Mouse (Mus musculus) kidney, adult 2 months (tissue): Measurements from ENCODE around the gene Cxcr1. TPM values are rescaled to one million over a fixed set of nuclear protein-coding genes. Genes with fewer than 3 reads are reported as not detected.
A peak's percentile ranks its signal among the peaks of the same experiment; 100 is the strongest.

ENCODE experiments used
- DNase-seq: peaks from one replicate; pipeline ENCODE4 v3.0.0; 2021
- H3K27ac ChIP-seq: fragments of 200-500 bp; 2 replicates; pipeline ENCODE4 v1.5.1; 2012; ENCODE audit warnings: low read depth, low read length, control low read depth, inconsistent platforms; ENCODE audit not compliant: insufficient read depth
- H3K27me3 ChIP-seq: fragments of 200-500 bp; replicated peaks from 2 replicates; pipeline ENCODE4 v1.6.1; 2012; ENCODE audit warnings: mild to moderate bottlenecking, moderate library complexity, low read length, inconsistent platforms; ENCODE audit not compliant: control insufficient read depth, insufficient read depth
- H3K36me3 ChIP-seq: fragments of 200-500 bp; 2 replicates; pipeline ENCODE4 v1.6.1; 2012; ENCODE audit warnings: mild to moderate bottlenecking, moderate library complexity, low read length, inconsistent platforms; ENCODE audit not compliant: control insufficient read depth, insufficient read depth
- H3K4me1 ChIP-seq: fragments of 200-500 bp; 2 replicates; pipeline ENCODE4 v1.6.1; 2011; ENCODE audit warnings: low read length; ENCODE audit not compliant: control insufficient read depth, insufficient read depth
- H3K4me3 ChIP-seq: fragments of 200-500 bp; 2 replicates; pipeline ENCODE4 v1.5.1; 2011; ENCODE audit warnings: mild to moderate bottlenecking, low read depth, low read length, control low read depth; ENCODE audit not compliant: insufficient read depth
- CTCF ChIP-seq: fragments of 200-500 bp; conservative IDR thresholded peaks from 2 replicates; pipeline ENCODE4 v1.5.1; 2011; ENCODE audit warnings: low read depth, mild to moderate bottlenecking, control low read depth, low read length, moderate library complexity, mixed read lengths; ENCODE audit not compliant: insufficient read depth, insufficient read length
- POLR2A ChIP-seq: fragments of 200-500 bp; IDR thresholded peaks from one replicate; pipeline ENCODE4 v1.6.1; 2011; ENCODE audit warnings: low read depth, low read length, control low read depth
- WGBS: fragments of 180-500 bp; shearing (Covaris S2); methylation state at CpG from one replicate; pipeline ENCODE4 v1.1.7; 2018; 5-methylcytosine and 5-hydroxymethylcytosine counted together
- polyA plus RNA-seq: library from polyadenylated mRNA; depleted of rRNA; stranded (reverse); fragments of >200 nt; gene quantifications from 2 replicates; pipeline ENCODE4 v1.2.3, GENCODE M21; 2012

The Cxcr1 gene
- polyA plus RNA-seq, 1 experiment = not detected

DNA sequence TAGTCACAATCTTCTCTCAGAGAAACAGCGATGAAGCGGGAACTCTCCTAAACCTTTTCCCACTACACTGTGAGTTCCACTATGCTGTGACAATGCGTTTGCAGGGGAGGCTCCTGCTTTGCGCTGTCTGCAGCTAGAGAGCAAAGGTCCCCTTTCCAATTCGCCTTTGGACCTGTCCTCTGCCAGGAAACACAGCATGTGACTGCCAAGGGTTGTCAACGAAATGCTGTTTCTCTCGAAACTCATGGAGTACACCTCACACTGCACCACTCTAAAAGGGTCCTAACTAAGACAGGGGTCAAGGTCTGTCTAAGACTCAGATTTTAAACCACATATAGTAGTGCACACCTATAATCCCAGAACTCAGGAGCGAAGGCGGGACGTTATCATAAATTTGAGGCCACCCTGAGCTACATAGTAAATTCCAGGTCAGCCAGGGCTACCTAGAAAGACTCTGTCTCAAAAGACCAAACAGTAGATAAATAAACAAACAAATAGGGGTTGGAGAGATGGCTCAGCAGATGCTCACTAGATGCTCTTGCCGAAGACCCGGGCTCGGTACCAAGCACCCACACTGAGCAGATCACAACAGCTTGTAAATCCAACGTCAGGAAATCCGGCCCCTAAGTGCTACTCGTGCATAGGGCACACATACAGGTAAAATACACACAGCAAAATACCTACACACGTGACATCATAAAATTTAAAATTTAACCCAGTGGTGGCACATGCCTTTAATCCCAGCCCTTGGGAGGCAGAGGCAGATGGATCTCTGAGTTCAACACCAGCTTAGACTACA, 2.4 kb upstream of the Cxcr1 start:
- no peak for TF ChIP-seq POLR2A
- no peak for TF ChIP-seq CTCF
- Histone ChIP-seq H3K27ac (peak overlapping the region; percentile 73), H3K36me3 (no peaks in the 10 kb centered on the region), H3K27me3 (no peaks in the 10 kb centered on the region), H3K4me3 (no peak overlapping the region), H3K4me1 (peaks cover 5% of the 10 kb centered on the region; the same call in 1 of the 2 replicates)
- peak; percentile 89 for DNase-seq
- WGBS = 58% methylated on average over 17 of the region's 17 CpGs

DNA sequence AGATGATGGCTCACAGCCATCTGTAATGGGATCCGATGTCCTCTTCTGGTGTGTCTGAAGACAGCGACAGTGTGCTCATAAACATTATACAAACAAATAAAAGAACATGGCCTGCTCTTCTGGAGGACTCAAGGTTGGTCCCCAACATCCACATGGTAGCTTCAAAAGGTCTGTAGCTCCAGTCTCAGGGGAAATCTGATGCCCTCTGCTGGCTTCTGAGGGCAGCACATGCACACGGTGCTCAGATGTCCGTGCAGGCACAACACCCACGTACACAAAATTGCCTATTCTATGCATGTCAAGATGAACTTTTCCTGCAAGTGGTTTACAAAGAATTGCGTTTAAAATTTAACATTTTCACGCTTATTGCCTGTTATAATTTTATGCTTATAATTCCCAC, 1.5 kb upstream of the Cxcr1 start:
- TF ChIP-seq POLR2A = no peak
- TF ChIP-seq CTCF = peak; percentile 83

DNA sequence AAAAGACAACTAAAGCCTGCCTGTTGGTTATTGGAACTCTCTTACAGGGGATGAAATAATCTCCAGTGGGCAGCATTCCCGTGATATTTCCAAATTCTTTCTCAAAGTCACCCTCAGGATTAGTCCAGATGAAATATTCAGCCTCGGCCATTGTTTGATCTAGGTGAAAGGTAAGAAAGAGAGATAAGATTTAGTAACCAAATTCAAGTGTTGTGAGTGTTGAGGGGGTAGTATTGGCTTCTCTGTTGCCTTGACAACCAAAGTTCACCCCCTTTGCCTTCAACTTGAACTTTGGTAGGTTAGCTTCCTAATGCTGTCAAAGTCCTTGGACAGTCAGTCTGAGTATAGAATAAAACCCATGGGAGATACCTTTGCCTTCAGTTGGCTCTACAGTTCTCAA, 1.7 kb downstream of the Cxcr1 start:
- whole genome bisulfite sequencing = 78% methylated on average over 2 of the region's 2 CpGs
- Histone ChIP-seq H3K27ac (no peak overlapping the region), H3K27me3 (no peaks in the 10 kb centered on the region), H3K4me1 (peaks cover 3% of the 10 kb centered on the region; the same call in 1 of the 2 replicates), H3K36me3 (no peaks in the 10 kb centered on the region), H3K4me3 (no peak overlapping the region)
- no peak for DNase-seq
- no peak for TF ChIP-seq CTCF
- no peak for TF ChIP-seq POLR2A

More for the DNA sequence above, 1.5 kb upstream of the Cxcr1 start:
- Histone ChIP-seq H3K4me1 (peaks cover 5% of the 10 kb centered on the region; the same call in 1 of the 2 replicates), H3K27ac (0 out of 2 replicates have a peak overlapping the region, but pooled peaks have one; percentile 54), H3K4me3 (no peak overlapping the region), H3K27me3 (no peaks in the 10 kb centered on the region), H3K36me3 (no peaks in the 10 kb centered on the region)
- 38% methylated on average over 7 of the region's 7 CpGs for WGBS
- peak; percentile 53 for DNase-seq

DNA sequence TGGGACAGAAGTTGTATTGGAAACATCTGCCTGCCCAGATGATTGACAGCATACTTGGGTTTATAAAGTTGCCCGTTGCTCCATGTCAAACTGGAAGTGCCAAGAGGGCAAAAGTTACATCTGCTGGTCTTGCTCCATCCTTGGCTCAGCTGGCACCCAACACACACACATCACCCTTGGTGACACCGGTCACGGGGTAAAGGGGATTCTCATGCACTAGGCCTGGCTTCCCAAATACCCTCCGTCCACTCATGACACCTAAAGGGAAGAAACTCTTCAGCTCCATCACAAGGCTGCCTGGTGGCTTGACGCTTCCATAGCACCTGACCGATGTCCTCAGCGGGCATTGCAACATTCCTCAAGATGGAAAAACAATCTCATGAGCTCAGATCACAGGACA, 4.0 kb downstream of the Cxcr1 start:
- 82% methylated on average over 7 of the region's 7 CpGs for WGBS
- Histone ChIP-seq H3K27ac (no peak overlapping the region), H3K4me1 (no peaks in the 10 kb centered on the region), H3K36me3 (no peaks in the 10 kb centered on the region), H3K4me3 (no peak overlapping the region), H3K27me3 (no peaks in the 10 kb centered on the region)
- TF ChIP-seq POLR2A (no peak), CTCF (no peak)
- peak; percentile 22 for DNase-seq

DNA sequence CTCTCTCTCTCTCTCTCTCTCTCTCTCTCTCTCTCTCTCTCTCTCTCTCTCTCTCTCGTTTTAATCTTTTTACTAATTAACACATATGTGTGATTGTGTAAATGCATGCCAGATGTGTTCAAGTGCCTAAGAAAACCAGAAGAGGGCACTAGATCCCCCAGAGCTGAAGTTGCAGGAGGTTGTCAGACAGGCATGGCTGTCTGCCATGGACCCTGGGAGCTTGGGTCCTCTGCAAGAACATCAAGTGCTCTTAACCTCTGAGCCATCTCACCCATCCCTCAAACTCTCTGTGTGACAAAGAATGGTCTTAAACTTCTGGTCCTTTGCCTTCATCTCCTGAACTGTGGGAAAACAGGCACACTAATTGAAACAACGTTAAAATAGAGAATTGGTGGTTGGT, 11.4 kb downstream of the Cxcr1 start:
- TF ChIP-seq CTCF = peak; percentile 48
- TF ChIP-seq POLR2A = no peak

DNA sequence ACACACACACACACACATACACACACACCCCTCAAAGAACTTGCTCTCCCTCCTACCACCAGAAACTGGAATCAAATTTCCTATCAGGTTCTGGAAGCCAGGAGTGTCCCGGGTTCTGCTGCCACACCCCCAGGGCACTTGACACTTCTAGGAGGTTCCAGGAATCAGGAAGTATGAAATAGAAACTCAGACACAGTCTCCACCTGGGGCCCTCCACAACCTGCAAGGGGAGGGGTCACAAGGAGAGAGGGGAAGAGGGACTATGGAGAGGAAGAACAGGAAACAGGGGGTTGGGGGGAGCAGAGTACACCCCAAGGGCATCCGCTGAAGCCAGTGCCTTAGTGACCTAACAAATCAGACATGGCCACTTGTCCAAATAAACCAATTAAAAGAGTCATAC, 13.0 kb downstream of the Cxcr1 start:
- no peak for DNase-seq
- WGBS = 62% methylated on average over 2 of the region's 2 CpGs

More for the DNA sequence above, 11.4 kb downstream of the Cxcr1 start:
- peak; percentile 19 for DNase-seq
- Histone ChIP-seq H3K36me3 (no peaks in the 10 kb centered on the region), H3K4me3 (no peak overlapping the region), H3K27ac (no peak overlapping the region), H3K27me3 (no peaks in the 10 kb centered on the region; the same call in 1 of the 2 replicates), H3K4me1 (no peaks in the 10 kb centered on the region)
- WGBS = 47% methylated on average over 2 of the region's 2 CpGs

DNA sequence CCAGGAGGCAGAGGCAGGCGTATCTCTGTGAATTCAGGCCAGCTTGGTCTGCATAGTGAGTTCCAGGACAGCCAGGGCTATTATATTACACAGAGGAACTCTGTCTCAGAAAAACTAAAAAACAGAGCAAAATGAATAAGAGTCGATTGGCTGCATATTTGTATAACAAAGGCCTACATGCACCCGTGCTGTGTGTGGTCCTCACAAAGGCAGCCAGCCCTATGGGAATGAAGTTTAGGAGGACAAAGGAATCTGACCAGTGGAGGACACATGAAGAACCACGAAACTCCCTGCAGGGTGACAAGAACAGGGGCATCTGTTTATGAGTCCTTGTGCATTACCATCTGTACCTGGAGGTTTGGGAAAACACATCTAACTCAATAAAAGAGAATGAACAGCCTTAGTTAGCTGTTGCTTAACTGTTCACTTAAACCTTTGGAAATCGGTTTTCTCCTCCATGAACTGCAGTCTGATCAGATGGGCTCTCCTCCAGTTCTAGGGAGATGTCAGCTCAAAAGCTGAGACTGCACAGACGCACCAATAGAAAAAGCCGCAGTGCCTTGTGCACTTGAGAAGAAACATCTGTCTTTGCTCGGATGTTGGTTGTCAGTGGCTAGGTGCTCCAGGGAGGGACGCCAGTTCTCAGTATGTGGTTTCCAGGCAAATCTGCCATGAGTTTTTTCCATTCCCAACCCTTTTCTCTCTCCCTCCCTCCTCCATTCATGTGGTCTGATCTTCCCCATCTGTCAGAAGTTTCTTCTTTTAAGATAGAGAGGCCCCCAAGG, 14.6 kb downstream of the Cxcr1 start:
- Histone ChIP-seq H3K4me1 (no peaks in the 10 kb centered on the region), H3K27me3 (no peaks in the 10 kb centered on the region; the same call in 1 of the 2 replicates), H3K27ac (no peak overlapping the region), H3K36me3 (no peaks in the 10 kb centered on the region), H3K4me3 (no peak overlapping the region)
- no peak for DNase-seq
- TF ChIP-seq POLR2A (no peak), CTCF (no peak)
- WGBS = 69% methylated on average over 9 of the region's 9 CpGs

More for the DNA sequence above, 13.0 kb downstream of the Cxcr1 start:
- TF ChIP-seq POLR2A (no peak), CTCF (no peak)
- no peaks in the 10 kb centered on the region; the same call in 1 of the 2 replicates for H3K27me3 ChIP-seq
- no peaks in the 10 kb centered on the region for H3K4me1 ChIP-seq
- no peak overlapping the region for H3K4me3 ChIP-seq
- H3K36me3 ChIP-seq = no peaks in the 10 kb centered on the region
- no peak overlapping the region for H3K27ac ChIP-seq
